Mouse (Mus musculus) B cell, adult 2 months (primary cell): ENCODE measurements around the gene Gm10638.
A peak's percentile ranks its signal among the peaks of the same experiment; 100 is the strongest.

Experiments used
- DNase-seq, 2 experiments: peaks; one replicate each; pipeline ENCODE4 v3.0.0; 2022

The Gm10638 gene

DNA sequence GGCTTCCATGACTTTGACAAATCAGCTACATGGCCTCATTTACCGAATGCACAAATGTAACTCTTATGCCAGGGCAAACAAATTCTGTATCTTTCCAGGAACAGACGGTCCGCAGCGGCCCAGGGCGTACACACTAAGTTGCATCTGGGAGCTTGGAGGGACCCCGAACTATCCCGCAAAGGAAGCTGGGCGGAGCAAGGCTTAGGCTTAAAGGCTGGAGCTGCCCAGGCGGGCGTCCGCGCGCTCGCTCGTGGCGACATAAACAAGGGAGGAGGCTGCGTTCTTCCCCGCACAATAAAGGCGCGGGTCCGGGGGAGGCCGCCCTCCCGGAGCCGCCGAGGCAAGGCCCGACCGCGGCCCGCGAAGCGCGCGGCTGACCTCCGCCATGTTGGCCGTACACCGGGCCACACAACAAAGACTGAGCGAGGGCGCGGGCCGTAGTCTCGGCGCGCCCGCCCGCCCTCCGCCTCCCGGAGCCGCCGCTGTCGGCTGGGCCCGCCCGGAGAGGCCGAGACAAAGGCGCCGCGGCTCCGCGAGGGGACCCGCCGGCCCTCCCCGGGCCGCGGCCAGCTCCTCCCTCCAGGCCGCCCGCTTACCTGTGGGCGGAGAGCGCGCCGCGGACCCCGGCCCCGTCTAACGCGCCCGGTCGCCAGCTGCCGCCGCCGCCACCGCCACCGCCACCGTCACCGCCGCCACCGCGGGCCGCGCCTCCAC, at the start of gene Gm10638, which contains the start of gene Siah1a:
Gene Gm10638, plus strand, starts transcription at position 479 of the 714 bp plus-strand sequence.
Gene Siah1a, minus strand, starts transcription at position 714 of the 714 bp plus-strand sequence.
- peak in 1 of 2 experiments; percentile 56 for DNase-seq

DNA sequence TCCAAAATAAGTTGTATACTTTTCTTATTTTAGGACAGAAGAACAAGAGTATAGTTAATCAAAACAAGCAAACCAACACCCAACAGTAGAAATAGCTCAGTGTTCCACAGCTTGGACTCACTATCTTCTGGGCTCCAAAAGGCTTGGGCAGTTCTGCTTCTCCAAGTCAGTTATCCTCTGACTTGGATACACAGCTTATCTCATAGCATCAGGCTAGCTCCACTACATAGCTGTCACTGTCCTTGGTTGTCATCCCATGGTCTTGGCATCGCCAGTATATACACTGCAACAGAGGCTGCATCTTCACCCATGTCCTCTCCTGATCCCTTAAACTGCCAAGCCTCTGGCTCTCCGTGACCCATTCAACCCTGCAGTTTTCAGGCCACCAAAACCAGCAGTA, 49.8 kb upstream of the Gm10638 start:
- no peak for DNase-seq

DNA sequence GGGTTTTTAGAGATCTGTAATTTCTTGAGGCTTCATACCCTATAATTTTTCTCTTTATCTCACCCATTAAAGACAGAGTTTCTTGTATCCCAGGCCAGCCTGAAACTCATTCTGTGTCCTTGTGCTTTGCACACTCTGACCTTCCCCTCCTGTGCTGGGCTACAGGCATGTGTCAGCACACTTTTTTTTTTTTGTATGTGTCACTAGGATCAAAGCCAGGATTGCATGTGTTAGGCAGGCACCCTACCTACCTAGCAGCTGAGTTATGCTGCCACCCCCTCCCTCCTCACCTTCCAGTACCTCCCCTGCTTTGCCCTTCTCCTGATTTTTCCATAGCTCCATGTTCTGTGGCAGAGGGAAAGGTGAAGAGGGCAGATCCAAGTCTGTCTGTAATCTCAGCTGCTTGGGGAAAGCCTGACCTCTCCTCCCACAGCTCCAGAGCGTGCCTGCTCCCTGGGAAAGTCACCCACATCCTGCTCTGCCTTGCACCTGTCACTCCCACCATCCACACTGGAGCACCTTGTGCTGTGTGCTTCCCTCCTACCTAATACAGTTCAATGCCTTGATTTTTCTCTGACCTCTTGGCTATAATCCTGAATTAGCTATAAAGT, 46.6 kb upstream of the Gm10638 start:
- DNase-seq, result no peak

DNA sequence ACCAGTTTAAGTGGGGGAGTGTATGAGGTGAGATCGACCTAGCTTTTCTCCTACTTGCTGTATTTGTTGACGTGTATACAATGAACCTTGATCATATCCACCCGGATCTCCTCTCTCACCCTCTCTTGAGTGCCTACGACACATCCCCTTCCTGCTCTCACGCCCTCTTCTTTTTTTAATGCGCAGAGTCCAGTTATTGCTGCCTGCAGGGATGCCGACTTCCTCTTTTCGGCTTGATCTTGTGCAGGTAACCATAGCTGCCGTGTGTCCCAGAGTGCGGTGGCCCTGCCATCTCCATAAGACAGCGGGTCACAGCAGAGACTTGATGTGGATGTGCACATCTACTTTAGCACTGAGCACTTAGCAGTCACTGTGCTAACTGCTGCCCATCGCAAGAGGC, 46.0 kb upstream of the Gm10638 start:
- DNase-seq, result peak; percentile 17 to 36

DNA sequence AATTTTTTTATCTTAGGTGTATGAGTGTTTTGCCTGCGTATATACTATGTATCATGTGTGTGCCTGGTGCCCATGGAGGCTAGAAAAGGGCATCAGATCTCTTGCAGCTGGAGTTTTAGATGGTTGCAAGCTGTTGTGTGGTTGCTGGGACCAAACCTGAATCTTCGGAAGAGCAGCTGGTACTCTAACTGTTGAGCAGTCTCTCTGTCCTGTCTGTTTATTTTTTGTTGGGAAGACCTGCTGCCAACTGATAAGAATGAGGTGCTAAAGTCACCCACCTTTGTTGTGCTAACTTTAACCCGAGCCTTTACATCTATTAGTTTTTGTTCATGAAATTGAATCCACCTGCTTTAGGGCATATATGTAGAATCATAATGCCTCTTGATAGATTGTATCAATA, 43.0 kb upstream of the Gm10638 start:
- DNase-seq, result no peak

DNA sequence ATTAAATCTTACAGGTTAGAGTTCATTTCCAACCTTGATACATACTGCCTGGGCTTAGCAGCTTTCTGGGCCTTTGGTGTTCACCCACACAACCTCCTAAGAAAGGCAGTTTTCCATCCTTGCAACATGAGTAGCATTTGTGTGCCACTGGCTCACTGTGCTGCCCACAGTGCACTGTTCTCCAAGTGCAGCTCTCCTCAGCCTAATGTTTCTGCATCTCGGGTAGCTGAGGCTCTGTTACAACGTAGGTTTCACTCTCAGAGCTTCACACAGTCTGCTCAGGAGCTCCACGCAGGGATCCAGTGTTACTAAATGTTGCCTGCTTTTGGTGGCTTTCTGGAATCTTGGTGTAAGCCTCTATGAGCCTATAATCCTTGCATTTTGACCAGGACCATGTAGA, 40.2 kb upstream of the Gm10638 start:
- no peak for DNase-seq

DNA sequence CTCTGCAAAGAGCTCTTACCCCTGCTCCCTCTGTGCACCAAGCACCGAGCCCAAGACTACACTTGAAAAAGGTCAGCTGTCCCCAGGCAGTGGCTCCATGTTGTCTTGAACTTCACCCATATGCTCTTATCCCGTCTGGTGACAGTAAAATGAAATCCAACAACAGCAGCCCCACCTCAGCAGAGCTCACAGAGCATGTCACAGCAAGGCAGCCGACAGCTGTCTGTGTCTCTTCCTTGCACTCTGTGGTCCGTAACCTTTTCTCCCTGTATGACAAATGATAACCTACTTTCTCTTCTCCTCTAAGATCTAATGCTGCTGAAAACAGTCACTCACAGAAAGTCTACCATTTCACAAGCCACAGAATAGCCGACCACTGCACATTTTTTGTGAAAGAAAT, 38.7 kb upstream of the Gm10638 start:
- DNase-seq, result no peak

DNA sequence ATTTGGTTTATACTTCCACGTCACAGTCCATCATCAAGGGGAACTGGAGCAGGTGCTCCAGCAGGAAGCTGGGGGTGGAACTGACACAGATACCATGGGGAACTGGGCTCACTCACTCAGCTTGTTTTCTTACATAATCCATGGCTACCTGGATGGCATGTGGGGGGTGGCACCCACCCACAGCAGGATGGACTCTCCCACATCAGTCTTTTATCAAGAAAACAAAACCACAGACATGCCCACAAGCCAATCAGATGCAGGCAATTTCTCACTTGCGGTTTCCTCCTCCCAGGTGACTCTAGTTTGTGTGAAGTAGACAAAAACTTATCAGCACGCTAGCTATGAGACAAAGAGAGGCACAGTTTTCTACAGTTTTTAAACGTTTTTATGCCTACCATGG, 37.6 kb upstream of the Gm10638 start:
- peak; percentile 48 to 52 for DNase-seq

DNA sequence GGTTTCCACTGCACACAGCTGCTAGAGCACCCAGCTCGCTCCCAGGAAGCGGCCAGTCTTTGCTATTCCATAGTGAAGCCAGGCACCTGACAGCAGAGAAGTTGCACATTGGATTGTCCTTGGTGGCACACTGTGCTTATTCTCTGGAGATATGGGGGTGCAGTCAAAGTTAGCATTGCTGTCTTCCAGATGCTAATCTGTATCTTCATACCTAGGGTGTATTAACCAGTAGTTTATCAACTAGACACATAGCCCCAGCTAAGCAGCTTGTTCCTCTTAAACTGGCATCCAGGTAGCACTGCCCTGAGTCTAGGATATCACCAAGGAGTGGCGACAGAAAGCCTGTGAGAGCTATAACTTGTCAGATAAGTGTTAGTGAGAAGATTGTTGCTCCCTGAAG, 32.9 kb upstream of the Gm10638 start:
- no peak for DNase-seq

DNA sequence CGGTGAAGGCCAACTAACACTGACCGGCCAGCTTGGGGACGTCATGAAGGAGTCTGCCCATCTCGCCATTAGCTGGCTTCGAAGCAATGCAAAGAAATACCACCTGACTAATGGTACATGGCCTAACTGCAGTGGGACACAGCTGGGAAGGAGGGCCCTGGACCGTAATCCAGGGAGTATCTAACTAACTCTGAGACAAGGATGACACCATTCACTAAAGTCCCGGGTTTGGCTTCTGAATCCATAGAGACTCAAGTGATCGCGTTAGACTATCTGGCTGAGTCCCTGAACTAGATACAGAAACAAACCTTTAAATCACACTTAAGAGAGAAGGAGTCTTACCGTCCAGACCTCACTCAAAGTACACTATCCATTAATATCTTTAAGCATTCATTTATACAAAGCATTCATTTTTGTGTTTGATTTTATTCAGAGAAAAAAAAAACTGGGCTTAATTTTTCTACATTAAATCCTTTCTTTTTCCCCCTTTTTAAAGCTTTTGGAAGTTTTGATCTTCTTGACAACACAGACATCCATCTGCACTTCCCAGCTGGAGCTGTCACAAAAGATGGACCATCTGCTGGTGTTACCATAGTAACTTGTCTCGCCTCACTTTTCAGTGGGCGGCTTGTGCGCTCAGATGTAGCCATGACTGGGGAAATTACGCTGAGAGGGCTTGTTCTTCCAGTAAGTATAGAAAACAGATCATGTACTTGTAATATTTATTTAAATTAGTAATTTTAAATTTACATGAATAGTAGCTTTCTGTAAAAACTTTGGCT, 31.9 kb upstream of the Gm10638 start:
- no peak for DNase-seq

DNA sequence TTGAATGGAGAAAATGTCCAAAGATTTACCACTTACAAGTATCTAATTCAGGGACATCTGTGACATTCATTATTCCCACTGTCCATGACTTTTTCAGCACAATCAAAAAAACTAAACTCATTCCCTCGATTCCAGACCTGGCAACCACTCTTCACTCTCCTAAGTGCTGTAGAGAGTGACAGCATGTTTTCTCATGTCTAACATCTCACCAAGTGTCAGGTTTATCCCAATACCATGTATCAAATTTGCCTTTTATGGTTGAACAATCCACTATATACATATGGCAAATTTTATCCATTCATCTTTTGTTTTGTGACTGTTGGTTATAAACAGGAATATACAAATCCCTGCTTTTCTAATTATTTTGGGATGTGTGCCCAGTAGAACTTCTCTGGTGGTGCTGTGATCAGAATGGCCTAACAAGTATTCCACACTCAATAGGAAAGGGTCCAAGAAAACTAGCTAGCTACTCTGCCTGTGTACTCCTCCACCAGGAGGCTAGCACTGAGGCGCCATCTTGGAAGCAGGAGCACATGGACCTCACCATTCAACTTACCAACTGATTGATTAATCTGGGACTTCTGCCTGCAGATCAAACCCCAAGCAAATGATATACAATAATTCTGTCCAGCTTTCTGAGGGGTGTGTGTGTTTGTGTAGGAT, 27.0 kb upstream of the Gm10638 start:
- no peak for DNase-seq

DNA sequence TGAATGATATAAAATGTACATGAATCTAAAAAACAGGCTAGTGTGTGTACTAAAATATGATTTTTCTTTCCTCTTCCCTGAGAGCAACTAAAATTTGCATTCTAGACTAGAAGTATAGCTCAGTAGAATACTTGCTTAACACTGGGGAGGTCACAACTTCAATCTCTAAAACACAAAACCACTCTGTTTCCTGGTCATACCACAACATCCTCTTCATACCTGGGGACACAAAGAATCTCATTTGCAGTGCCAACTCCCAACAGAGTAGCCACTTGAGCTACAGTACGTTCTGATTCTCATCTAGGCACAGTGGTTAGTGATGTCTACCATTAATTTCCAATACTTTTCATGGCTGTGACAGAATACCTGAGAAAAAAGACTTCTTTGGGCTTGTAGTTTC, 26.1 kb upstream of the Gm10638 start:
- DNase-seq, result no peak

DNA sequence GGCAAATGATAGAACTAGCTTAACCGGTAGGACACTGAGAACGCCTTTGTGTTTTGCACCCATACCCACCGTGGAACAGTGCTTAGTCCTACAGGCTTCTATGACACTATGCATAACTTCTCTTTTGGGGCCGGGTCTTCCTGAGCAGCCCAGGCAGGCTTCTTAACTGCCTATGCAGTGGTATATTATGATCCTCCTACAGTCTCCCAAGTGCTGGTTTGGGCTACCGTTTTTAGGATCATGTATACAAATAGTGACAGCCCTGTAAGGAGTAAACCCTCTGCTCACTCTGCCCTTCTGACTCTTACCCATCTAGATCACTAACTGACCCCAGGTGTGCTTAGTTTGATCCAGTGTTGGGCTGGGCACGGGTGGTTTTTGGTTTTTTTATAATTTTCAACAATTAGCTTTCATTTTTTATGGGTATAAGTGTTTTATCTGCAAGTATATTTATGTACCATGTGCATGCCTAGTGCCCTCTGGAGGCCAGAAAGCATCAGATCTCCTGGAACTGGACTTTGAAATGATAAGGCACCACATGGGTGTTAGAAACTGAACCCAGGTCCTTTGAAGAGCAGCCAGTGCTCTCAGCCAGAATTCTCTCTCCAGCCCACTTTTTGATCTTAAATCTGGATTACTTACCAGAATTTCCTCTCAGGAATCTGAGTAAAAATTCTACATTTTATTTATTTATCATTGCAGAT, 24.6 kb upstream of the Gm10638 start:
- DNase-seq, result no peak

DNA sequence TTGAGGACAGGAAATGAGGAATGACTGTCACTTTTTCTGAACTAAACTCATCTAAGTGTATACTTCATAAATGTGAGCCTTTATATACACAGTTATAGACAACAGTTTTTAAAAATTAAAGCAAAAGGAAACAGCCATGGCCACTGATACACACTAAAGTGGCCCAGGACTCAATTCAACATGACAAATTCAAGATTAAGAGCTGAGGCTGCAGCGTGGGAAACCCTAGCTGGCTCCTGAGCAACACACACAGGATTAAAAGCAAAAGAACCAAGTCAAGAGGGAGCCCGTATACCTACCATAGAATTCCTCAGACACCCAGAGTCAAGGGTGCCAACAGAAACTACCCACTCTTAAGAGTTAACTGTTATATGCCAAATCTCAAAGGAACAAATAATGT, 24.0 kb upstream of the Gm10638 start:
- no peak for DNase-seq

DNA sequence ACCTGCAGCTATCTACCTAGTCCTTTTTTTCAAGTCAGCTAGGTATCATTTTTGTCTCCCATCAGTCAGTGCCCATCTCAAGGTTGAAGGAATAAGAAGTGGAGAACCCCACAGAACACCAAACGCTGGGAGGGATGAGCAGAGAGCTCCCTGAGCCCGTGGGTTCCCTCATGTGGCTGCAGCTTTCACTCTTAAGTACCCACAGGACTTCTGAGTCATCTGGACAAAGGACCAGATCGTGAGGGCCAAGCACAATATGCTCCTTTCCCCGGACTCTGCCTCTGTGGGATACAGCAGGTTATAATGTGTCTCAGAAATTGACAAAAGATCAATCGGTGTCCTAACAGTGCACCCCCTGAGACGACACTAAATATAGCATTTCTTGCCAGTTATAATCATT, 18.5 kb upstream of the Gm10638 start:
- DNase-seq, result no peak

DNA sequence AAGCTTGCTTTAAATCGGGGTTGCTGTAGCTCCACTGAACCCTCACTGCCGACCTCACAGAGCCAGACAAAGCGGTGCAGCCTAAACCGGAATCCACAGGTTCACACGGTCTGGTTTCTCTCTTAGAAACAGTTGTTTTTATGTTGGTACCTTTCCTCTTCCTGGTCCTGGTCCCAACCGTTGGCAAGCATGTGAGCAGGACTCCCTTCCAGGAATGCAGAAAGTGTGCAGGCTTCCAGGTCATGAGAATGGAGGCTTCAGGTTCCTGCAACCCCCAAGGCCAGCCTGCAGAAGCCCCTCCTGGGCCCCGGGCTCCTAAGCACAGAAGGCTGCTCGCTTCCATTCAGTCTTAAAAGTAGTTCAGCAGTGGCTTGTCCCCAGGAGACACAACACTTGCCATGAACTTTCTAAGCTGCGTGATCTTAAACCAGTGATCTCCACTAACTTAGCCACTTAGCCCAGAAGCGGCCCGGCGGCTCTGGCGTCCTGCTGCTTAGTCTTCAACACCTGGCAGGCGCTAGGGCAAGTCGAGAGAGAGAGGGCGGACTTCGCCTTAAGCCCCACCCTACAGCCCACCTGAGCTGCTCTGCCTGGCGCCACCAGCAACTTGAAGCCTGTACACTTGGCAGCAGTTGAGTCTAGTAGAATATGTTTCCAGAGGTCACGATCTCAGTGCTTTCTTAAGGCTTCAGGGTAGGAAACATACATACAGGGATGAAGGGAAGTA, 17.1 kb upstream of the Gm10638 start:
- no peak for DNase-seq

DNA sequence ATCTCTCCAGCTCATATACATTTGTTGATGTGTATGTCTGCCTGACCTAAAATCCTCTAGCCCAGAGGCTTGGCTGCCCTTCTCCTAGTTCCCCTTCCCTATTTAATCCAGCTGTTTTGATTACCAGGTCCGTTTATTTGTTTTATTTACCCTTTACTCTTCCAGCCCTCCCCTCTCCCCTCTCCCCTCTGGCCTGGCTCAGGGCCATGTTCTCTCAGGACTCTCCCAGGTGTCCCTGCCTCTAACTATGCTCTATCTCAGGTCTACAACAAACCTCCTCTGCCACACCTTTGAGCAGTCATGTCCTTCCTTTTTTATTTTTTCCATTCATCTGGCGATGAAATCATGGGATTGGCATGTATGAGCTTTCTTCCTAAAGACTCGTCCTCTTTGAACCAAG, 15.2 kb upstream of the Gm10638 start:
- DNase-seq, result no peak

DNA sequence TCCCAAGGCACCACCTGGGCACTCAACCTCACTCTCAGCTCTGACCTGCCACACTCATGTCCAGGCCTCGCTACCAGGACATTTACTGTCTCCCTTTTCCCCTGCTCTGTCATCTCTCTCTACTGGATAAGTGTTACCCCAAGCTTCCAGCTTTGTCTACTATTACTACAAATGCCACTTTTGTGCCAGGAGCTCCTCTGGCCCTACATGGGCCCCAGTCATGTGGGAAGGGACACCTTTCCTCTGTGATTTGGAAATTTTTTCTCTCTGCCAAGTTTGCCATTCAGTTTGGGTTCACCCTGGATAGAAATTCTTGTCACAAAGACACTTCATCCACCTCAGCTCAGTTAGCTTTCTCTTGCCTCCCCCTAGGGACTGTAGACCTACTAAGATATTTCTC, 14.6 kb upstream of the Gm10638 start:
- DNase-seq, result no peak

DNA sequence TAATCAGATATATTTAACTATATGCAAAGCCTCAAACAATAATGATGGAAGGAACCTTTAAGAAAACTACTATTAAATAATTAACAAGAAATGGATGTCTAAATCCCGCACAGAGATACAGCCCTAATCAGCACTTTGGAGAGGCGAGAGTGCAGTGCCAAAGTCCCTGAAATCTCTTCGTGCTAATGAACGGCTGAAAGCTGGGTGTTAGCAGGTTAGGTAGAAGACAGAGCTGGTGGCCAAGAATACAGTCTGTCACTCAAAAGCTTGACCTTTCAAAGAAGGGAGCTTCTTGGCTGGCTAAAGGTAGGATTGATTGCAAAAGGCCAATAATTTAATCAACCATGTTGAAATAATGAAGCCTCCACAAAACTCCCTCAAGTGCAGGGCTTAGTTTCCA, 11.3 kb upstream of the Gm10638 start:
- DNase-seq, result no peak

DNA sequence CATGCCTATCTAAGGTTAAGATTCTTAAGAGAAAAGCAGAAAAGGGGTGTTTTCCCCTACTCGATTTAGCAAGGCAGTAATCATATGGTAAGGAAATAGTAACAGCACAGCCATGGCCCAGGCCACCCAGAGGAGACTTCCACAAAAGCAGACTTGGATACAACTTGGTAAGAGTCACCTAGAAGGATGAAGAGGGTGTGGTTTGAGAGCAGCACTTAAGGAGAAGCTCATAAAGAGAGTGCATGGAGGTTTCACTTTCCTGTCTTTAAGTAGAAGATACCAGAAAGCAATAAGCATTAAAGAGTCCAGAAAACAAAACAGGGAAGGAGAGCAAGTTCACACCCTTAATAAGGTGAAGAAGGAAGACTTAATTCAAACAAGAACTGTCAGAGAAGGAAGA, 10.5 kb upstream of the Gm10638 start:
- DNase-seq, result no peak

DNA sequence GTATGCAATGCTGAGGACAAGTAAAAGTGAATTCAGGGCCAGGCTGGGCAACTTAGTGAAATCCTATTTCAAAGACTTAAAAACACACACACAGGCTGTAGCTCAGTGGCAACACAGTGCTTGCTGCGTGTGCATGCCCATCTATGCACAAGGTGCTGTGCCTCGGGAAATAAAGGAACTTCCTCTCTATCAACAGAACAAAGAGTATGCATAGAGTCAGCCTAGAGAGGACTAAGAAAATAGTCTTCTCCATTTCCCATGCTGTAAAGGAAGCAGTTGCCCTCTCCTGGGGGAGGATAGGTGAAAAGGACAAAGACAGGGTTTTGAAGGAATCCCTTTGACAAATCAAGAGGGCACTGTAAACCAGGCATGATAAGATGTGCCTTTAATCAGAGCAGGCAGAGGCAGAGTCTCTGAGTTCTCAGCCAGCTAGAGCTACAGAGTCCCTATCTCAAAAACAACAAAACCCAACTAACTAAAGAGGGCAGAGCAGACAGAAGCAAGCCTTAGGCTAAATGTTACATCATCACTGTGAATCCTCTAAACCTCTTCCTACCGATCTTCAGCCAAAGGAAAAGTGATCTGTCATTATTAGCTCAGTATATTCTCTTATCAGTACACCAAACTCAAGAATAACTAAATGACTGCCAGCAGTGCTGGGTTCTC, 9.9 kb upstream of the Gm10638 start:
- DNase-seq, result peak in 1 of 2 experiments; percentile 32

DNA sequence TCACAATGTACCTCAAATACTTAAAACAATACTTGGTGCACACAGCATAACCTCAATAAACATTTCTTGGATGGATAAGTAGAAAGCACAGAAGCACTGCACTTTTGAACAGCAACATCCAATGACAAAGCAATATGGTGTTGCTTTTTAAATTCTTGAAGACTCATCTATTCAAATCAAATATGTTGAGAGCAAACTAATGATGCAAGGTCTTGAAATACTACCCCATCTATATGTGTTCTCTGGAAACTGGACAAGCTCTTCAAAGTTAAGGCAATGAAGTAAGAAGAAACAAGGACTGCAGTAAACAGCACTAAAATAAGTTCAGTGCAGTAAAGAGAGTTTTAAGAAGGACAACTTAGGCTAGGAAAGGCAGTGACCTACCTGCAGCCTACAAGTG, 4.6 kb upstream of the Gm10638 start:
- DNase-seq, result no peak
